Mouse (Mus musculus) cerebellum, postnatal 4 days (tissue): ENCODE measurements around the gene Lca5.

Experiments
- DNase-seq, 2 experiments: peaks; one replicate each; pipeline ENCODE4 v3.0.0; 2022; ENCODE audit warnings: low spot score in 2 of 2, mixed read lengths in 1 of 2

Lca5 gene

DNA sequence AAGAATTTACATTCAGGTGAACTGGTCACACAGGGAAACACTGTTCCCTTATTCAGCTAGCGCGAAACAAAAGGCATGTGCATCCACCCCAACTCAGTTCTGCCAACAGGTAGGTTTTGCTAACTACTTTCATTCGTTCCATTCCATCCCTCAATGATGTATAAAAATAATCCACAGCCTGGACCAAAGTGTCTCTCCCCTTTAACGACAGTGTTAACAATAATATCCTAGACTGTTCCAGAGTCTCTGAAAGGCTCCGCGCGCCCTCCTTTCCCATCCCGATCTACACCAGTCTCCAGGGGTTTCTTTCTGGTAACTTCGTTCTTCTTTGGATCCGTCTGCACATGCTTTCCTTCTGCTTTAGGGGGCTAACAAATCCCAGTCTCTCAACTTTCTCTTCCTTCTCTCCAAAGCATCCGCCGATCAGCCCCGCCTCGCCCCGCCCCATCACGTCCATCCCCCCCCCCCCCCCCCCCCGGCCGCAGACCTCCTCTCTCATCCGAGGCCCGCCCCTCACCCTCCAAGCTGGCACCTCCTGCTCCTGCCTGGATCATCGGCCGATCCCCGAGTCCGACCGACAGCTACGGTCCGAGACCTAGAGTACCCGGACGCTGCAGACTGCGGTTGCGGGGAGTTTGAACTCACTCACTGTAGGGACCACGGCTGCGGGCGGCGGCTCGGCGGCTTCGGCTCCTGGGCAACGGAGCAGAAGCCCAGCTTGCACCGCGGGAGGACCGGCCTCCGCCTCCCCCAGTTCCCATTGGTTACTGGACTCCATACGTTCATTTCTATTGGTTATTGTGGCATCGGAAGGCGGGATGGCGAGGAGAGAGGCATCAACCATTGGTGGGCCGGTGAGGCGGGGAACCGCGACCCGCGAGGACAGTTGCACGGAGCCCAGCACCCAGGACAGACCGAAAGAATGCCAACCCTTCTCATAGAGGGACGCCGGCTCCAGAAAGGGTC lies at the start of gene Lca5:
TSS of gene Lca5 (minus strand) at position 736 of the 966 bp plus-strand sequence.
- peak; percentile 84 to 93 for DNase-seq

DNA sequence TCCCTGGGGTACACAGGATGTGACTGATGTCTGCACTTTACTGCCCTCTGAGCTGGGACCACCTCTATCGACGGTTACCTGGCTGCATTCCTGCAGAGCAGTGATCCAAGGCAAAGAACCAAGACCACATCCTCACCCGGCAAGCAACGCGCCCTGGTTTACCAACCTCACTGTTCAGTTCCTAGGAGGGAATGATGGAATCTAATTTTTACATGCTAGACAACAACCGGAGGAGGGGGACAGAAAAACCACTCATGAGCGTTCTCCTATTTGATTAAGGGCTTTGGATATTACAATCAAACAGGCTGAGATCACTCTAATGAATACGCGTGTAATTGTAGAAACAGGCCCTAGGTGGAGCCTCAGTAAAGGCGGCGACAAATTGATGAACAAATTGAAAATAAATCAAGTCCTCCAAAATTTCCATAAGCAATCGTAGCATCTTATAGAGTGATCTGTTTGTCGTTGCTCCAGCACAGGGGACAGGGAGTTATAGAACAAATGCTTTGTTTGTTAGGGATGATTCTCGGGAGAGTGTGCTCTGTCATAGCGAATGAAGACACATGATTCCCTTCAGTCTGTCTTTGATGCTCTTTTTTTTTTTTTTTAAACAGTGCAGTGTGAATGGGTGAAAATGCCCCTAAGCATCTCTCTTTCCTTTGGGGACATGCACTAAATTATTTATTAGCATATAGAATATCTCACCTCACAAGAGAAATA lies 47.7 kb upstream of the Lca5 start:
- peak in 1 of 2 experiments; percentile 8 for DNase-seq

DNA sequence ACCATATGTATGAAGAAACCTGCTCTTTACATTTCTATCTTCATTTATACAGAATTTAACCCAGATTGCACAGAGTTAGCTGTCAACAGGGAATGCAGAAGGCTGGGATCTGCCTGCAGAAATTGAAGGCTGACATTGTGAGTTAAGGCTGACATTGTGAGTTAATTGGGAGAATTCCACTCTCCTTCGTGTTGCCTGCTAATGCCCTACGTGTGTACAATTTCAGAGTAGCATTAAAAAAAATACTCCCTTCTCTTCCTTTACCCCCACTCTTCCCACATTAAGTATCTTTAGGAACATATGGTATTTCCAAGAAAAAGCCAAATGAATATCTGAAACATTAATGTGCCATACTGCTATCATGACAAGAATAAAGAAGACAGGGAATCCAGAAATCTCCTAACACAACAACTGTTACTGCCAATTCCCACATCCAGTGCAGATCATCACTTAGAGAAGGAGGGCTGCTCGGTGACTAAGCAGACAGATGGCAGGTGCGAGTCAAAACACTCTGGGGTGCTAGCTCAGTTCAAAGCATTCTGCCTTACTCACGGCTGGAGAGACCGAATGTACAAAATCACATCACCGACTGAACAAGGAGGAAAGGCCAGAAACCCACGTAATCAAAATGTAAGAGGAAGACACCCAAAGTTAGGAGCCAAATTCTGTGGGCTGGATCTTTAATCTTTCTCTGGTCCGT lies 47.0 kb upstream of the Lca5 start:
- DNase-seq, result peak in 1 of 2 experiments; percentile 5

DNA sequence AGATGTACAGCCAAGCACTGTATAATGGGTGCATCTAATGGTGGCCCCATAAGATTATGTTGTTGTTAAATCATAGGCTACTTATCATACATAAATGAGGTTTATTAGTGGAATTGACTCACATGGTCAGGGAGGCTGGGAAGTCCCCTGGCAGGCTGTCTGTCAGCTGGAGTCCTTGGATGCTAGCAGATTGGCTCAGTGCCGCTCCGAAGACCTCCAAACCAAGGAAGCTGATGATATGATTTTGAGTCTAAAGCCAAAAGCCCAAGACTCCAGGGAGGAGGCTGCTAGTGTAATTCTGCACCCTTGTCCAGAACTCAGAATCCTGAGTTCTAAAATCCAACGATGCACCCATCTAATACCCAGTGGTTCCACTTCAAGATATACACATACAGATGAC lies 45.0 kb upstream of the Lca5 start:
- DNase-seq, result no peak

DNA sequence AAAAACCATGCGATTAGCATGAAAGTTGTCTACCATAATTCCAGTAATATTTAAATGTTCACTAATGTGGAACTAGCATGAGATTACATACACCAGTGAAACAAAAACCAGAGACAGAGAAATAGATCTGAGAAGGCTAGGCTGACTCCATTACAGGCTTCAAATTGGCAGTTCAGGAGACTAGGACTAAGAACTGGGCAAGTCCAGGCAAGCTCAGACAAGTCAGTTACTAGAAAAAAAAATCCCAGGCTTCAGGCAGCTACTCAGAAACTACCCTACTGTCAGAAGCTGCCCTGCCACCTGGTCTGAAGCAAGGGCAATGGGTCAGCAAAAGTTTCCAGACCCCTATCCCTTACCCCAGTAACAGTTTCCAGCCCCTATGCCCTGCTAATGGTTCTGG lies 44.4 kb upstream of the Lca5 start:
- DNase-seq, result no peak

DNA sequence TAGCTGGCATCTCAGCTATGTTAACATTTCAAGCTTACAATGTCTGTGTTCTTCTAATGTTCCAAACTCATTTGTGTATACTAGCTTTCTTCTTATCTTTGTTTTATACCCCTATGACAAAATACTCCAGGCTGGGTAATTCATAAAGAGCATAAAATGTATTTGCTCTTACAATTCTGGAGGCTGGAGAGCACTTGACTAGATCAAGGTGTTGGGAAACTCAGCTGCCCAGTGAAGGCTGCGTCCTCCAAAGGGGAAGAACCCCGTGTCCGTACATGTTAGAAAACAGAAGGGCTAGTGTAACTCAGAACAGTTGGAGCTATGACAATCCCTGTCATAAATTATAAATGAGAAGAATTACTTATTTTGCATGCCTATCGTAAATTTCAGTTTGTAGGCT lies 42.5 kb upstream of the Lca5 start:
- no peak for DNase-seq

DNA sequence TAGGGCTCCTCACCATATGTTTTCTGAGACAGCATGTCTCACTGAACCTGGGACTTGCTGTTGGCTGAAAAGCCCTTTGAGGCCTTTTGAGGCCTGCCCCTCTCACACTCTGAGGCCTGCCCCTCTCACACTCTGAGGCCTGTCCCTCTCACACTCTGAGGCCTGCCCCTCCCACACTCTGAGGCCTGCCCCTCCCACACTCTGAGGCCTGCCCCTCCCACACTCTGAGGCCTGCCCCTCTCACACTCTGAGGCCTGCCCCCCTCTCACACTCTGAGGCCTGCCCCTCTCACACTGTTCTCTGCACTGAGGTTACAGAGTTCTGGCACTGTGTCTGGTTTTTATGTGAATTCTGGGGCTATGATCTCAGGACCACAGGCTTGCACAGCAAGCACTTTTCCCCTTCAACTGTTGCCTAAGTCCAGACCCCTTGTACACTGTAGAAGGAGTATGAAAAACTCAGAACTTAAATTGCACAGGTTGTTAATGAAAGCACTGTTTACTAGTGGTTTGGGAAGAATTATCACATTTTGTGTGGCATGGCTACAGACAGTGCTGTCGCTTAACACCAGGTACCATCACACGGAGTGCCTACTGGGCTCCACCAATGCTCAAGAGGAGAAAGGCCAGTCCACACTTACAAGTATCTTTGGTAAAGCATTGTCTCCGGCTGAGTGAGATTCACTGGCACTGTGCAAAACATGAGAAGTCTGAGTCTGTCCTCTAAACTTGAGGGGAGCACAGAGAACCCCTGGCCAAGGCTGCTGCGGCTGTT lies 41.4 kb upstream of the Lca5 start:
- DNase-seq, result no peak

DNA sequence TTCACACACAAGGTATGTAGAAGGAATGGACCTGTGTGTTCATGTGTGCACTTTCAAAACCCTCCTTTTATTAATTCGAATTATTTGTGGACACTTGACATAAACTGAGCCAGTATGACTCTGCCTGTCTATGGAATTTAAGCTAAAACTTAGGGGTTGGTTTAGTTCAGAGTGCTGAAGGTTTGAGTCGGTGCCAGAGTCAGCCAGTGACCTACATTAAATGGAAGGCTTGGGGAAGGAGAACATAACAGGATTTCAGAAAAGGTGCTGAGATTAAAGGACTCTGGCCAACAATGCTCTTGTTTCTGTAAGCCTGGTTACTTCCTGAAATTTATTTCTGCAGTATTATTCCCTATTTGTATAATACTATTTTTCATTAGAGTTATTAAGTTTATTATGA lies 28.9 kb upstream of the Lca5 start:
- DNase-seq, result no peak

DNA sequence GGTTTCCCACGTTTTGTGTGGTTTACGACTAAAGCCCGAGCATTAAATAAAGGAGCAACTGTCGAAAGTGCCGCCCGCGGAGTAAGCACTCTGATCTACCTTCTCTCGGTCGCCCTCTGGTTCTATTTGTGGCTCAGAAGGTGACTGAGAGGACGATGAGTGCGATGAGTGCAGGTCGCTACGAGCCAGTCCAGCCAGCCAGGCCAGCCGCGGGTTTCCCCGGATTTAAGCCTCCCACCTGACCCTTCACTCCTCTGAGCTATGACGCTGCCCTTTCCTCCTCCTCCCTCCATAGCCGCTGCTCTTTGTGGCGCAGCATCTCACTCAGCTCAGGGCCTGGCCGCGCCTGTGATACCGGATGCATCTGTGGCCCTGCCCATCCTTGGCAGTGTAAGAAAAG lies 6.8 kb upstream of the Lca5 start:
- peak in 1 of 2 experiments; percentile 63 for DNase-seq

DNA sequence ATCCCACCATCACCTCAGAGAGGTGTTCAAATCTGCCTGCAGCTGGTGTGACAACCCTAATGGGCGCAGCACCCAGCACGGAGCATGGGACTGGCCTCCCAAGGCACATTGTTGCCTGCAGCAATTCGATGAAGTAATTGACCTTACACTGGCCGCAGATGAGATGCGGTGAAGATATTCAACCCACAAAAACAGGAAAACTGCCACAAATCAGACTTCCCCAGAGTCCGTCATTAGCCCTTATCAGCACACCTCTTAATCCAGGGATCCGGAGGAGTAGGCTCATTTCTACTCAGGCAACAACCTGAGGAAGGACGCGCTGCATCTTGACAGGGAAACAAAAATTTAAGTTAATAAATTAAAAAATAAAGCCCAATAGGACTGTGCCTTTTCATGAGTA lies 6.2 kb upstream of the Lca5 start:
- DNase-seq, result no peak

DNA sequence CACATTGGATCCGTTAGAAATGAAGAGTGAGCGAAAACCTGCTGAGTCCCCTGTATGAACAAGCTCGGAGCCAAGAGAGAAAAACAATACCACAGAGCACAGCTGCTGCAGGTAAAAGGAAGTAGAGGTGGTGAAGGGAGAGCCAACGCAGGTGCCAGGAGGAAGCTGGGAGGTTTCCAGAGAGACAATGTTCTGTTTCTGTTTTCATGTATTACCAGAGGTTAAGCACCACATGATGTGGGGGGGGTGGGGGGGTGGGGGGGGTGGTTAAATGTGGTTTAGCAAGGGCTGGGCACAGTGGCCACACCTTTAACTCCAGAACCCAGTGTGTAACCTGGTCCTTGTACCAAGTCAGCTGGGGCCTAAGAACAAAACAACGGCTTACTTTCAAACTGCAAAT lies 3.3 kb downstream of the Lca5 start:
- no peak for DNase-seq

DNA sequence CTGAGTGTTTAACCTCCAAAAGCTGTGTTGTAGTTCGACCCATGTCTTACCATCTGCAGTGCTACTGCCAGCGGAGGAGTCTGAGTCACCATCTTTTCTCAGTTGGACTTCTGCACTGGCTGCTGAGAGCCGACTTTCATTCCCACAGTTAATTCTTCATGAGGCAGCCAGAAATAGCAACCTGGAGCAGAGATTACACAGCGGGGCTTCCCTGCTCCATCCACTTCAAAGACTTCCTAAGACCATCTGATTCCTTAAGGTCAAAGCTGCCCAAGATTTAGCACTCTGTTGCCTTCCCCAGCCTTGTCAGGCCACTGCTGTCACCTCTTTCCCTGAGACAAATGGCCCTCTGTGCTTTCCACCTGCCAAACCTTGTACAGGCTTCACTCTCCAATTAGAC lies 6.4 kb downstream of the Lca5 start:
- no peak for DNase-seq

DNA sequence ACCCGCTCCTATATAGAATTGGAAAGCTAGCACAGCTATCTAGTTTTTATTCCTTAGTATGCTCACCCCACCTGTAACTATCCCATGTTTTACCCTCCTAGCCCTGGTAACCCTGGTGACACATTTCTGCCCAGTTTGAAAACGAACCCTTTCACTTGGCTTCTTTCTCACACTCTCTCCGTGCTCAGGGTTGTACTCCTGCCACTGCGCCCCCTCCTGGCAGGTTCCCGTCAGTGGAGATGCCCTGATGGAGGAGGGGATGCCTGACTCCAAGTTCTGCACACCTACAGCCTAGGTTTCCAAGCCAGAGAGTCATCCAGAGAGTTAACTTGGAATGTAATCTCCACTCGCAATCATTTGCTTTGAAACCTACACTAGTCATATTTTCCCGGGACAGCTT lies 7.3 kb downstream of the Lca5 start:
- peak in 1 of 2 experiments; percentile 35 for DNase-seq

DNA sequence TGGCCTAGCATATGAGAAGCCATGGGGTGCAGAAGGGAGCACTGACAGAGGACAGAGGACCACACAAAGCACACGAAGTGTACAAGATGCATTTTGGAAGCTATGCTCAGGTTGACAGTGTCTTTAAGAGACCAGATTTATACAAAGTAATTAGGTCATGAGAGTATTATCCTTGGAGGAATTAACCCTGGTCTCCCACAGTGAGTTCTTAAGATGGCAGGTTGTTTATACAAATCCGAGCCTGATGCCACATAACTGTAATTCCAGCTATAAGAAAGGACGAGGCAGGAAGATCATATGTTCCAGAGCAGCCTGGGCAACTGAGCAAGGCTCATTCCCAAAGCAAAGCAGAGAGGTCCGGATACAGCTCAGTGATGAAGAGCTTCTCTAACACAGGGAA lies 13.0 kb downstream of the Lca5 start:
- DNase-seq, result no peak

DNA sequence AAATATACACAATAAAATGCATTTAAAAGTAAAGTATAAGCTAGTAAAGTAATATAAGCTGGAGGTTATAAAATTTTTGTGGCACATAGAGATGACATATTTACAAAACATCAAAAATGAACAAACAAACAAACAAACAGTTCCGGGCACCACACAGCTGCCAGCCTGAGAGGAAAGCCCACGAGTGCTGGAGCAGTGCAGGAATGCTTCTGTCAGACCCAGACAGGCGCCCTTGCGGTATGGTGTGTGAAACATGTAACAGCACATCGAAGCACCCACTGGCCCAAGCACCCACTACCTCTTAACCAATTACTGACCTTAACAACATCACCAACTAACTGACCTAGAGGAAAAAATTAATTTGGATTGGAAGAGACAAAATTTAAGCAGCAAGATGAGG lies 22.0 kb downstream of the Lca5 start:
- no peak for DNase-seq

DNA sequence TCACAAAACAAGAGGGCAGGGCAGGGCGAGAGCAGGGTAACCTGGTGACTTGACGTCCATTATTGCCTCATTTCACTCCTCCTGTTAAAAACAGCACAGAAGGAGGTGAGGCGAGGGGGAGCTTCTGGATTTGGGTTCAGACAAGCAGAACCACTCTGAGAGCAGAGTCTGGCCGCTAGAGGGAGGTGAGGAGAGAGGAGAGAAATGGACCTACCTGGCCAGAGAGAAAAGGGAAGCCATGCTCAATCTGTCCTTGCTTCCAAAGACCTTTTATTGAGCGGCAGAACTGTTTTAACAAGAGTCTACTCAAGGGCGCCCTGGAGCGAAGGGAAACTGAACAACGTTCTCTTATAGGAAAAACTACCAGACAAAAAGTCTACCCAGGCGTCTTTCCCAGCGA lies 27.9 kb downstream of the Lca5 start:
- no peak for DNase-seq

DNA sequence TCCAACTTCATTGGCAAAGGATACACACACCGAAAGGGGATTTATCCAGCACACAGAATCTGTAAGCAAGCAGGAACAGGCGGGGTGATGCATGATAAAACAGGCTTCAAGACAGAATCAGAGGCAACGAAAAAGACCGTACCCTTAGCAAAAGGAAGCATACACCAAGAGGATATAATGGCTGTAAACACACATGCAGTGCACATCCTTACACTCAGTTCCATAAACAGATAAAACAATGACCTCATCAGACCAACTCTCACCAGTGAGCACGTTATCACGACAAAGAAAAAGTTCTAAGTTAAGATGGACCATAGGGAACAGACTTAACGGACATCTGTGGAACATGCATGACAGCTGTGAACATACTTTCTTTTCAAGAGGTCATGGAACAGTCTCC lies 35.8 kb downstream of the Lca5 start:
- no peak for DNase-seq

DNA sequence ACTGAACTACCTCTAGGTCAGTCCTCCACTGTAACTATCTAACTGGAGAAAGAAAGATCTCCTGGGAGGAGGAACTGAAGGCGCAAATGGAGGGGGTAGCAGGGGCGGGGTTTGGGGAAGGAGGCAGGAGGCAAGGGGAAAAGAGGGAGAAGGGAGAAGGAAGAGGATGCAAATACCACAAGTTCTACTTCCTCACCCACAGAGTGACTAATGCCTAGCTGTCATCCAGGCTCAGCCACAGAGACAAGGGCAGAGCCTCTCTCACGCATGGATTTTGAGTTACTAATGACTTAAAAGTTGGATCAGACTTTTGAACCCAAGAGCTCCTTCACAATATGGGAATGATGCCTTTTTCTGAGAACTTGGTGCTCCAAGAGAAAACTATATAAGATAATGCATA lies 40.1 kb downstream of the Lca5 start:
- DNase-seq, result no peak

DNA sequence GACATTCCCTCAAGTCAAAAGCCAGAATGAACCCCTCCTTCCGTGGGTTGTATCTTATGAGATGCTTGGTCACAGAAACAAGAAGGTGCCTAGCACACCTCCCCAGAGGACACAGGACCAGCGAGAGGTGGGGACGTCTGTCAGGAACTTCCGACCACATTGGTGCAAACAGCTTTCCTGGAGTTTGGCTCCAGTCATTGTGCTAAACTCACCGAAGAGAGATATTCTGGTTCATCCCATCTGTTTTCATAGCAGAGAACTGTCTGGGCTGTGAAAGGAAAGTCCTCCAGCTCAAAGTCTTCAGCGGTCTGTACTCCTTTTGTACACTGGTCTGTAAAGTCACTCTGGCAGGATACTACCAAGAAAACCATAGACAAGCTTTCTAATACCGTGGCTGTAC lies 41.5 kb downstream of the Lca5 start:
- DNase-seq, result no peak

DNA sequence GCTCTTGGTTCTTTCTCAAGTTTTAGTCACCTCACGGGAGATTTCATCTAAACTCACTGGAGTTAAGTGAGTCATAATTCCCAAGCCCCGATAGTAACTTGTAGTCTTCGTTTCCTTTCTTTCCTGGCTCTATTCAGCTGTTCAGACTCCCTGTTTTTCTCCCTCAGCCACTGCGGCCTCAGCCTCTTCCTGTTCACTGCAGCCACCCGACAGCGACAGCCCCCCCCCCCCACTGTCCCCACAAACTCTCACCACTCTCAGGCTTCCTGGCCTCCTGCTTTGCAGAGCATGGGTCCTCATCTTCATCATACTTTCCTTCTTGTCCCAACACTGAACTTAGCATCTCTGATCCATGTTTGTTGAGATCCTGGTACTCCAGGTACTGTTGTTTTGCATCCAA lies 42.7 kb downstream of the Lca5 start:
- no peak for DNase-seq

DNA sequence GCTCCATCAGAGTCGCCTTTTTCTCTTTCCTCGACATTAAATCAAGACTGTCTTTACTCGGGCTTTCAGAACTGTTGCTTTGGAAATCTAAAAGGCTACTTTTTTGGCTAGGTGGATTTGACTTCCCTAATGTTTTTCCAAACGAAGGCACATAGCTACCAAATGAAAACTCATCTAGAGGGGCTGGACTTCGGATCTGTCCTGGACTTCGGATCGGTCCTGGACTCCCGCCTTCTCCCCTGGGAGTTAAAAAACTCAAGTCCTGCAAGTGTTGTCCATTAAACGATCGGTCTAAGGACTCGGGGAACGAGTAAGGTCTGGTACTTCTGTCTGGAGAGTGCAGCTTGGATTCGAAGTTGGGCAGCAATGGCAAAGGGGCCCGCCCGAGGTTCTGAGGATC lies 45.5 kb downstream of the Lca5 start:
- DNase-seq, result no peak

DNA sequence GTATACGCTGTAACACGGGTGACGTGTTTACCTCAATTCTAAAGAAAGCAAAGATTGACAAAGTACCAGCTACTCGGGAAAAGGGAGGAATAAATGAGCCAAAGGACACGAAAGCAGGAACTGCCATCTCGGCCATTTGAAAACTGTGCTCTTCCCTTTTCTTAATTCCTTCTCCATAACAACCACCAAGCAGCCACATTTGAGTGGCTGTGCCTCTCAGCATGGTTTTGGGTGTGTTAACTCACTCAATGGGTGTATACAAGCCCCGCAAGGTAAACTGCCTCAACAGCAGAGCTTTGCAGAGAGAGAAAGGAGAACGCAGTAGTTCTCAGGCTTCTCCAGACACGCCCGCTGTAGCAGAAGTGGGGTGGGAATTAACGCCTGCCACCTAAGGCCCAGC lies 48.9 kb downstream of the Lca5 start:
- no peak for DNase-seq
